In the genomic region with DNA sequence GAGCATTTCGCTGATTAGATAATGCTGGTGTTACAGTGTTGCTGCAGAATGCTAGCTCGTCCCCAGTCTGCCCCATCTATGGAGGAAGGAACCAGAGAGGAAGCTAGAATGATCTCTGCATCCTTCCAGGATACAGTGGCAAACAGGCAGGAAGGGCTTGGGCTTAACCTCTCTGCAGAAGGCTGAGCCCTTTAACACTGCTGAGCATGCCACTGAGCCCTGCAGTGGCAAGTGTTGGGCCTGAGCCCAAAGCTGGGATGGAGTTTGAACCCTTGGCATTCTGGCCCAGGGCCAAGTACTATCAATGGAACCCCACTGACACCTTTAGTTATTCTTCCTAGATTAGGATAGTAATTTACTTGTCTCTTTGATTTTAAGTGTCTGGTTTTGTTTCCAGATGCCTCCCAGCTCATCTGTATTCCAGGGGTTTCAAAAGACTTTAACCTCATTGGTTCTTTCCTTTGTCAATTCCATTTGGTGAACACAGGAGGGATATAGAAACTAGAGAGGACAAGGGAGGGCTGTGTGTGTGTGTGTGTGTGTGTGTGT, we compare ENCODE assay signal across 10 mouse cellular contexts.
A peak's percentile ranks its signal among the peaks of the same experiment; 100 is the strongest.
DNase-seq lines count a peak whose midpoint lies in the region; ATAC-seq and TF ChIP-seq lines count a peak whose summit lies in the region.
"Had no signal": no experiment of that assay in that cellular context is flagged by ENCODE, and none has a peak within 500 bp of the region (broad histone marks: within the 10 kb centered on the region; RNA-seq: fewer than 3 reads in every experiment).

No protein-coding gene starts in this region.

- H3K9ac ChIP-seq in midbrain, embryonic 12.5 days (replicated peaks), result no peak overlapping the region
- H3K9ac ChIP-seq in midbrain, postnatal 0 days (replicated peaks; ENCODE audit: low read length, poor library complexity, severe bottlenecking), result no peak overlapping the region
- H3K9ac ChIP-seq in heart, embryonic 15.5 days, result no peak overlapping the region
- no peak overlapping the region for H3K9ac ChIP-seq in liver, embryonic 16.5 days (ENCODE audit: low read depth, low read length)
- H3K9ac ChIP-seq: liver, embryonic 15.5 days had no signal

- TF ChIP-seq CTCF in midbrain, postnatal 0 days (IDR thresholded peaks at IDR 0.05), result no peak

- DNase-seq in adrenal gland, postnatal 25 days, result peak; percentile 40
- no peak for DNase-seq in adrenal gland, adult 18-20 months (ENCODE audit: low spot score in 2 of 2)
- no peak for DNase-seq in midbrain, postnatal 0 days (ENCODE audit: low spot score)
- DNase-seq in limb, embryonic 10.5 days (ENCODE audit: low spot score), result no peak
- DNase-seq in frontal cortex, postnatal 36 days (ENCODE audit: low spot score in 2 of 2), result no peak

- no peaks in the 10 kb centered on the region for H3K36me3 ChIP-seq in midbrain, embryonic 12.5 days
- H3K36me3 ChIP-seq in midbrain, postnatal 0 days (ENCODE audit: insufficient read depth, low read length), result no peaks in the 10 kb centered on the region
- H3K36me3 ChIP-seq in heart, embryonic 15.5 days, result no peaks in the 10 kb centered on the region
- H3K36me3 ChIP-seq in liver, embryonic 16.5 days (ENCODE audit: control insufficient read depth, insufficient read depth), result no peaks in the 10 kb centered on the region
- no peaks in the 10 kb centered on the region for H3K36me3 ChIP-seq in limb, embryonic 10.5 days
- H3K36me3 ChIP-seq: liver, embryonic 15.5 days had no signal

- no peak overlapping the region for H3K4me3 ChIP-seq in midbrain, embryonic 12.5 days
- no peak overlapping the region for H3K4me3 ChIP-seq in midbrain, postnatal 0 days (ENCODE audit: low read depth, low read length)
- H3K4me3 ChIP-seq in heart, embryonic 15.5 days, result no peak overlapping the region
- no peak overlapping the region for H3K4me3 ChIP-seq in liver, embryonic 16.5 days (ENCODE audit: low read depth, low read length)
- H3K4me3 ChIP-seq in limb, embryonic 10.5 days, result no peak overlapping the region
- H3K4me3 ChIP-seq: liver, embryonic 15.5 days had no signal

- no peak overlapping the region for H3K27ac ChIP-seq in midbrain, embryonic 12.5 days (replicated peaks)
- no peak overlapping the region for H3K27ac ChIP-seq in midbrain, postnatal 0 days (ENCODE audit: low read depth, low read length)
- H3K27ac ChIP-seq in heart, embryonic 15.5 days, result peak overlapping the region; percentile 1; the same call in 1 of the 2 replicates
- H3K27ac ChIP-seq in liver, embryonic 16.5 days (ENCODE audit: low read length), result no peak overlapping the region
- no peak overlapping the region for H3K27ac ChIP-seq in limb, embryonic 10.5 days
- H3K27ac ChIP-seq: liver, embryonic 15.5 days had no signal

- no peak overlapping the region for H3K4me2 ChIP-seq in midbrain, embryonic 12.5 days (replicated peaks)
- no peak overlapping the region for H3K4me2 ChIP-seq in midbrain, postnatal 0 days (ENCODE audit: low read depth, low read length, poor library complexity, severe bottlenecking)
- H3K4me2 ChIP-seq in heart, embryonic 15.5 days, result no peak overlapping the region
- H3K4me2 ChIP-seq in liver, embryonic 16.5 days (ENCODE audit: low read depth, low read length), result no peak overlapping the region
- H3K4me2 ChIP-seq: liver, embryonic 15.5 days had no signal

- WGBS in midbrain, embryonic 12.5 days, result 71% methylated on average over 2 of the region's 2 CpGs
- 75% methylated on average over 2 of the region's 2 CpGs for WGBS in midbrain, postnatal 0 days
- whole genome bisulfite sequencing in heart, embryonic 15.5 days, result 40% methylated on average over 2 of the region's 2 CpGs
- WGBS in liver, embryonic 16.5 days (ENCODE audit: insufficient replicate concordance), result 28% methylated on average over 2 of the region's 2 CpGs
- WGBS in limb, embryonic 10.5 days, result 68% methylated on average over 2 of the region's 2 CpGs

- H3K9me3 ChIP-seq in midbrain, embryonic 12.5 days, result no peaks in the 10 kb centered on the region
- H3K9me3 ChIP-seq in midbrain, postnatal 0 days (ENCODE audit: low read length), result no peaks in the 10 kb centered on the region
- no peaks in the 10 kb centered on the region for H3K9me3 ChIP-seq in heart, embryonic 15.5 days (replicated peaks)
- H3K9me3 ChIP-seq in liver, embryonic 16.5 days (replicated peaks; ENCODE audit: control insufficient read depth, low read length), result no peaks in the 10 kb centered on the region
- no peaks in the 10 kb centered on the region for H3K9me3 ChIP-seq in limb, embryonic 10.5 days (replicated peaks)
- H3K9me3 ChIP-seq: liver, embryonic 15.5 days had no signal

- no peaks in the 10 kb centered on the region for H3K27me3 ChIP-seq in midbrain, embryonic 12.5 days
- H3K27me3 ChIP-seq in midbrain, postnatal 0 days (ENCODE audit: insufficient read depth, low read length), result no peaks in the 10 kb centered on the region
- H3K27me3 ChIP-seq in heart, embryonic 15.5 days, result no peaks in the 10 kb centered on the region
- no peaks in the 10 kb centered on the region for H3K27me3 ChIP-seq in liver, embryonic 16.5 days (ENCODE audit: control insufficient read depth, insufficient read depth, low read depth, low read length)
- no peaks in the 10 kb centered on the region for H3K27me3 ChIP-seq in limb, embryonic 10.5 days (ENCODE audit: low read depth, poor library complexity, severe bottlenecking)
- H3K27me3 ChIP-seq: liver, embryonic 15.5 days; Patski had no signal

- ATAC-seq in midbrain, embryonic 12.5 days (ENCODE audit: low FRiP score, low read depth), result peak; percentile 34; the same call in 1 of the 2 replicates
- ATAC-seq in midbrain, postnatal 0 days (ENCODE audit: low FRiP score), result no peak
- ATAC-seq in heart, embryonic 15.5 days (replicated peaks; ENCODE audit: insufficient number of reproducible peaks, insufficient read depth, low FRiP score, low read depth), result peak; percentile 31; the same call in 1 of the 2 replicates
- peak; percentile 37; the same call in 1 of the 2 replicates for ATAC-seq in liver, embryonic 16.5 days (ENCODE audit: low read depth)
- ATAC-seq: Patski had no signal

- H3K4me1 ChIP-seq in midbrain, embryonic 12.5 days, result peaks cover 20% of the 10 kb centered on the region
- no peaks in the 10 kb centered on the region for H3K4me1 ChIP-seq in midbrain, postnatal 0 days (ENCODE audit: insufficient read depth, low read length)
- H3K4me1 ChIP-seq in heart, embryonic 15.5 days (replicated peaks), result peaks cover 18% of the 10 kb centered on the region
- no peaks in the 10 kb centered on the region for H3K4me1 ChIP-seq in liver, embryonic 16.5 days (ENCODE audit: control insufficient read depth, low read depth, low read length)
- H3K4me1 ChIP-seq in limb, embryonic 10.5 days, result peaks cover 17% of the 10 kb centered on the region
- H3K4me1 ChIP-seq: liver, embryonic 15.5 days had no signal
